Mouse (Mus musculus) ovary, adult 2 months (tissue): Measurements from ENCODE around the gene Trim68. TPM values are rescaled to one million over a fixed set of nuclear protein-coding genes. Genes with fewer than 3 reads are reported as not detected.

Experiments used
- polyA plus RNA-seq: library from polyadenylated mRNA; depleted of rRNA; stranded (reverse); fragments of >200 nt; gene quantifications from 2 replicates; pipeline ENCODE4 v1.2.3, GENCODE M21; 2012; rRNA removed

The Trim68 gene
- polyA plus RNA-seq = 14.6 and 19.4 TPM in 2 replicates

DNA sequence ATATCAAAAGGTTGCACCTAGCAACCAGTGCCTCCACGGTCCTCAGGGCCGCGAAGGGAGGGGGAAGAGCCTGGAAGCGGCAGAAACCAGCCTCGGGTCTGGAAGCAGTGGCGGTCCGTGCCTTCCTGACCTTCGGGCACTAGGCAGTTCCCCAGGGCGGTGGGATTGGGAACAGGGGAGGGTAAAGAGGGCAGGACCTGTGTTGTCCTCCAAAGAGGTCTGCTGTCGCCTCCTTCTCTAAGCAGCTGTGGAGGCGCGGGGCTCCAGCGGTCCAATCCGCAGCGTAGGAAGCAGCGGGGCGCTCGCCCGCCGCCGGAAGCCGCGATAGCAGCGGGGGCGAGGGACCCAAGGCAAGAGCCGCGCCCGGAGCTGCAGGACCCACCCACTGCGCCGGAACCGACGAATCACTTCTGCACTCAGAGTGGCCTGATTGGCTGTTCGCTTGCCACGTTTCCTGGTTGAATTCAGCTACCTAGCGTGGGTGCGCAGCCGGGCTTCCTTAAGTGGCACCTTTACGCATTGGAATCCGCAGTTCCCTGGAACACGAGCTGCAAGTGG, at the start of gene Trim68:
Trim68 (minus strand) TSS at position 384 of the 558 bp plus-strand sequence.

DNA sequence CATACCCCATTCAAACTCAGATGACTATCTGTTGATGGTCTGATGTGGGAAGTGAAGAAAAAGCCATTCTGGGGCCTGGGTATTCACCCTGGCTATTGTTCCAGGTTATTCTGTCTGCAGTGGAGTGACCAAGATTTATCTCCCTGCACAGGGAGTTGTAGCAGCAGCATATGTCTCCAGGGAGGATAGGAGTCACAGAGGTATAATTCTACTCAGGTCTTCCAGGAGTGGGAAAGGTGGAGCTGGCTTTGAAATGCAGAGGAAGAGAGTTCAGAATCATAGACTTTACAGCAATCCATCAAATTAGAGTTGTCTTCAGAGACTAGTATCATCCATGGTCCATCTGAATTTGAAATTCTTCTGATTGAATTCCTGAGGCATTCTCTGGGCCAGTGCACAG, 40.3 kb upstream of the Trim68 start, which contains the start of gene Olfr559:
Olfr559 (minus strand) TSS at position 101 of the 400 bp plus-strand sequence.

DNA sequence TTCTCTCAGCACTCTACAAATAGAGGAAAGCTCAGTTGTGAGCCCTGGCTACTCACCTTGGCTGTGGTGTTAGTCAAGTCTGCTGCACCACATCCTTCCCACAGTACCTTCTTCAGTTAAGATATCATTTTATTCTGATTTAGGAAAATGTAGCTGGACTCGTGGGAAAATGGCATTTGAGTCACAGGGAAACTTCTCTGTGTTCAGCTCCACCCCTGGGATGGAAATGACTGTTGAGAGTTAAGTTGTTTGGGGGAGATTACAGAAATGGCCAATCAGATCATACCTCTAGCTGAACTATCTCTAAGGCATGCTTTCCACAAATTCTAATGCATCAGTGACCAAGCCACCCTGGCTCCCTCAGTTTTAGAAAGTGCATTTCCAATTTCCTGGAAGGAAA, 31.8 kb upstream of the Trim68 start, which contains the start of gene Olfr33:
Olfr33 (minus strand) TSS at position 101 of the 400 bp plus-strand sequence.

DNA sequence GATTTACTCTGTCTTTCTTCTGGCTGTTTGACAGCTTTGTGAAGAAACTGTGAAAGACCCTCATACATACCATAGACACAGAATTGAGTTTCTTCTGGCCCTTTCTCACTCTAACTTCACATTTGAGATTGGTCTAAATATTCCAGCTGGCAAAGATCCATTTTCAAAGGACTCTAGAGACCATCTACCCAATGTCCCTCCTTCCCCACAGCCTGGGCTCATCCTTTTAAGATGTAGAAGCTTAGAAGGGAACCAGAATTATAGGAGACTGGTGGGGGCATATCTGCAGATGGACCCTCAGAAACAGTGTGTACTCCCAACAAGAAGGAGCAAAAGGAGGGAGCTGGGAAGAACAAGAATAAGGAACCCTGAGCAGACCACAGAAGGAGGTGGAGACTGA, 14.8 kb upstream of the Trim68 start, which contains the start of gene Olfr558:
Olfr558 (plus strand) TSS at position 301 of the 400 bp plus-strand sequence.

DNA sequence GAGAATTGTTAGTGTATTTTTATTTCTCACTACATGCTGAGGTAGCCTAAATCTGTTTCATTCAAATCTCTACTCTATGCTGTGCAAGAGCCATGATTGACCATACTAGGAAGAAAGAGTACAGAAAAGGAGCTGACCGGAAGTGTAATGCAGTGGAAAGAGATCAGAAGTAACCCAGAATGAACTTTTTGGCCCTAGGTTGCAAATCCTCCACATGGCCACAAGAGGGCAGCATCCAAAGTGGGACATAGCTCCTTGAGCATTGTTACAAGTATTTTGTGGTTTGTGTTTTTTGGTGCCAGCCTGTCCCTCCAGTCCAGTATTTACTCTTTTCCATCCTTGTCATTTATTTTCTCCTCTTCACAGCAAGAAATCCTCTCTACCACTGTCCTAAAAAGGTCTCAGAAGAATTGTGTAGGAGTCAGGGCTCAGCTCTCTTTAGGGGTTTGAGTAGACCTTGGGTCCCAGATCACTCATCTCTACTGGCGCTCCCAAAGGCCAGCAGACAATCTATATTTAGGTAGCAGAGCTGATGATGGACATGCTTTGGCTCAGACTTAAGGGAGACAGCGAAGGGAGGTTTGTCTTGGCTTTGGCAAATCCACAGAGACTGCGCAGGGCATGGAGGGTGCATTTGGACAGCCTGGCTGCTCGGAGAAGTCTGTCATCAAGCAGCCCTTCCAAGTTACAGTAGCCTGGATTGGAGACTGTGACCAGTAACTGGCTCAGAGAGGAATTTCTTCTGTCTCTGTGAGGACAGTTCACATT, 8.4 kb upstream of the Trim68 start, which contains the start of gene Olfr557:
Olfr557 (plus strand) TSS at position 553 of the 768 bp plus-strand sequence.

DNA sequence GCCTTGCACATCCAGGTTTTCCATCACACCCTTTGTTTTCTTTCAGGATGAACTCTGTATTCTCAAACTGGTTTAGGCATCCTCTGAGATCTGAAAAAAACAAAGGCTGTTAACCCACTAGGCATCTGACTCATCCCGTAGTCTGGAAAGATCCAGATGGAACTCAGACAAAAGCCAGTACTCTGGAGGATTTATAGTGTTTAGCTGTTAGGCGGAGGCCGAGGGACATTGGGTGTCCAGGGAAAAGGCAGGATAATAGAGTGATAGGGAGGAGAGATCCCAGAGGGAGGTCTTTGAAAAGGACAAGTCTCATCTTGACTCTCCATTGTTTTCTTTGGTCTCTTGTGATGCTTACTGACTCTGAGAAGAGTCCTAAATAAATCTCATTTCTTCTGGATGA, 22.5 kb downstream of the Trim68 start, which contains the start of gene Olfr556:
Olfr556 (plus strand) TSS at position 301 of the 400 bp plus-strand sequence.

DNA sequence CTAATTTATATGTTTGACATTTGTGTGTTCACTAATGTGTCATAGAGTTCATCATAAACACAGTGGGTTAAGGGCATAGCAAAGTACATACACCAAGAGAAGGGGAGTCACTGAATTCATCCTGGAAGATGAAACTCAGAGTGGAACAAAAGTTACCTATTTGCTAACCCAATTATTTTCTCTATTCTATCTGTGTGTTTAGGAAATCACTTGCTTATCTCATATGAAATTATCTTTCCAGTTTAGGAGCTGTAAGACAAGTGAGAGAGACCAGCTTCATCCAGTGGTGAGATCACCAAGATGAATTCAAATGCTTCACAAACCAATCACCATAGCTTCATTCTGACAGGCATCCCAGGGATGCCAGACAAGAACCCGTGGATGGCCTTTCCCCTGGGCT, 28.6 kb downstream of the Trim68 start, which contains the start of gene Olfr555:
Olfr555 (plus strand) TSS at position 301 of the 400 bp plus-strand sequence.

DNA sequence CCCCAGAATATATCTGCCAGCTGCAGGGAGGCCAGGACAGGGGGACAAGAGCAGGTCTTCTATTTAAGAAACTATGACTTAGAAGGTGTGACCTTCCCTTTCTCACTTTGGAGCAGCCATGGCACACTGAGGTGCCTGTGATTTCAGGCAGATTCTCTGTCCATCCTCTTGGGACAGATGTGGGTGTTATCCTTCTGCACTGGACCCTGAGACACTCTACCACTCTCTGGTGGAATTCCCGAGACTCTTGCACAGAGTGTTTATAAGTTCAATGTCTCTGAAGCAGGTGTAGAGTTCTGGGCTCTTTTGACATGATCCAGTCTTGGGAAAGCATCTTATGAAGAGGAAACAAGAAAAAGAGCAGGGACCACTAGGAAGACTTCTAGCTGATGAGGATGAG, 49.0 kb downstream of the Trim68 start, which contains the start of gene Olfr554:
Olfr554 (plus strand) TSS at position 301 of the 400 bp plus-strand sequence.

Other genes with a start within 250 kb of the Trim68 start
- 9.4 and 13.6 TPM in 2 replicates for gene Rrm1, start 245.6 kb downstream of the Trim68 start, polyA plus RNA-seq
- not detected in 2 replicates for gene Olfr543, start 205.6 kb downstream of the Trim68 start, polyA plus RNA-seq
- not detected in 2 replicates for gene Olfr544, start 199.0 kb downstream of the Trim68 start, polyA plus RNA-seq
- gene Olfr545, start 187.8 kb downstream of the Trim68 start, polyA plus RNA-seq = not detected in 2 replicates
- gene Olfr547, start 152.6 kb downstream of the Trim68 start, polyA plus RNA-seq = not detected in 2 replicates
- not detected in 2 replicates for gene Olfr548-ps1, start 146.4 kb downstream of the Trim68 start, polyA plus RNA-seq
- not detected in 2 replicates for gene Olfr549, start 137.5 kb downstream of the Trim68 start, polyA plus RNA-seq
- 3.1 and 3.4 TPM in 2 replicates for gene Trim21, start 121.8 kb downstream of the Trim68 start, polyA plus RNA-seq
- gene Olfr550, start 115.9 kb downstream of the Trim68 start, polyA plus RNA-seq = 0.18 and 0.25 TPM in 2 replicates
- gene Olfr551, start 95.4 kb downstream of the Trim68 start, polyA plus RNA-seq = not detected in 2 replicates
- not detected in 2 replicates for gene Olfr552, start 89.6 kb downstream of the Trim68 start, polyA plus RNA-seq
- not detected in 2 replicates for gene Olfr553, start 69.1 kb downstream of the Trim68 start, polyA plus RNA-seq
- not detected in 2 replicates for gene Olfr554, start 48.9 kb downstream of the Trim68 start, polyA plus RNA-seq
- not detected in 2 replicates for gene Olfr555, start 28.5 kb downstream of the Trim68 start, polyA plus RNA-seq
- not detected in 2 replicates for gene Olfr556, start 22.4 kb downstream of the Trim68 start, polyA plus RNA-seq
- gene Olfr557, start 8.6 kb upstream of the Trim68 start, polyA plus RNA-seq = not detected in 2 replicates
- 3.2 and 3.3 TPM in 2 replicates for gene Olfr558, start 14.9 kb upstream of the Trim68 start, polyA plus RNA-seq
- not detected in 2 replicates for gene Olfr33, start 31.7 kb upstream of the Trim68 start, polyA plus RNA-seq
- not detected in 2 replicates for gene Olfr559, start 40.2 kb upstream of the Trim68 start, polyA plus RNA-seq
- gene Olfr560, start 72.0 kb upstream of the Trim68 start, polyA plus RNA-seq = not detected in 2 replicates
- gene Olfr78, start 72.1 kb upstream of the Trim68 start, polyA plus RNA-seq = 2.1 and 3.6 TPM in 2 replicates
- not detected in 2 replicates for gene Olfr561, start 83.9 kb upstream of the Trim68 start, polyA plus RNA-seq
- gene Olfr564, start 116.2 kb upstream of the Trim68 start, polyA plus RNA-seq = not detected in 2 replicates
- gene Olfr566, start 171.4 kb upstream of the Trim68 start, polyA plus RNA-seq = not detected in 2 replicates
- gene Olfr568, start 189.8 kb upstream of the Trim68 start, polyA plus RNA-seq = not detected in 2 replicates
- gene Olfr569, start 203.6 kb upstream of the Trim68 start, polyA plus RNA-seq = not detected in 2 replicates
- not detected in 2 replicates for gene Olfr570, start 207.2 kb upstream of the Trim68 start, polyA plus RNA-seq
- not detected in 2 replicates for gene Olfr571, start 230.2 kb upstream of the Trim68 start, polyA plus RNA-seq
- gene Olfr572, start 237.1 kb upstream of the Trim68 start, polyA plus RNA-seq = not detected in 2 replicates